Mouse (Mus musculus) thymus, adult 2 months (tissue): ENCODE data around the gene Gtf3c5. TPM values are rescaled to one million over a fixed set of nuclear protein-coding genes. Genes with fewer than 3 reads are reported as not detected.

Experiments
- DNase-seq: peaks from one replicate; pipeline ENCODE4 v3.0.0; 2021
- H3K27ac ChIP-seq: fragments of 200-500 bp; 2 replicates; pipeline ENCODE4 v1.5.1; 2012; ENCODE audit warnings: low read length, control low read depth; ENCODE audit not compliant: control insufficient read depth, insufficient read depth
- H3K27me3 ChIP-seq: fragments of 200-500 bp; 2 replicates; pipeline ENCODE4 v1.6.1; 2012; ENCODE audit warnings: mild to moderate bottlenecking, low read length, moderate library complexity, mixed read lengths; ENCODE audit not compliant: control insufficient read depth, insufficient read depth
- H3K36me3 ChIP-seq: fragments of 200-500 bp; 2 replicates; pipeline ENCODE4 v1.6.1; 2012; ENCODE audit warnings: mild to moderate bottlenecking, low read length, moderate library complexity; ENCODE audit not compliant: control insufficient read depth, insufficient read depth
- H3K4me1 ChIP-seq: fragments of 200-500 bp; replicated peaks from 2 replicates; pipeline ENCODE4 v1.6.1; 2012; ENCODE audit warnings: low read length; ENCODE audit not compliant: control insufficient read depth, insufficient read depth
- H3K4me3 ChIP-seq: fragments of 200-500 bp; 2 replicates; pipeline ENCODE4 v1.5.1; 2012; ENCODE audit warnings: mild to moderate bottlenecking, low read length, control low read depth, moderate library complexity; ENCODE audit not compliant: control insufficient read depth, insufficient read depth
- CTCF ChIP-seq: fragments of 200-500 bp; IDR thresholded peaks from 2 replicates; pipeline ENCODE4 v1.5.1; 2012; ENCODE audit warnings: mild to moderate bottlenecking, control low read depth, low read length, moderate library complexity, borderline replicate concordance; ENCODE audit not compliant: control insufficient read depth, poor library complexity, insufficient read depth; ENCODE audit errors: extremely low read depth
- POLR2A ChIP-seq: fragments of 200-500 bp; IDR thresholded peaks from 2 replicates; pipeline ENCODE4 v1.6.1; 2012; ENCODE audit warnings: mild to moderate bottlenecking, low read length, control low read depth, moderate library complexity; ENCODE audit not compliant: control insufficient read depth, poor library complexity, insufficient read depth; ENCODE audit errors: extremely low read depth
- WGBS: fragments of 180-500 bp; shearing (Covaris S2); methylation state at CpG from one replicate; pipeline ENCODE4 v1.1.7; 2018; 5-methylcytosine and 5-hydroxymethylcytosine counted together
- polyA plus RNA-seq: library from polyadenylated mRNA; depleted of rRNA; stranded (reverse); fragments of >200 nt; gene quantifications from 2 replicates; pipeline ENCODE4 v1.2.3, GENCODE M21; 2012

The Gtf3c5 gene
- polyA plus RNA-seq, 1 experiment: 33.7 TPM

GRCm38 (mm10) chr2:28533901-28534435 lies 49.6 kb downstream of the Gtf3c5 start:
- Histone ChIP-seq H3K4me3 (no peak overlapping the region; the same call in 1 of the 2 replicates), H3K36me3 (no peaks in the 10 kb centered on the region), H3K27ac (no peak overlapping the region), H3K4me1 (peaks cover 21% of the 10 kb centered on the region), H3K27me3 (no peaks in the 10 kb centered on the region)
- 72% methylated on average over 7 of the region's 7 CpGs for WGBS
- no peak for DNase-seq
- TF ChIP-seq CTCF (no peak), POLR2A (no peak)

- peak; percentile 71 for DNase-seq
- Histone ChIP-seq H3K4me3 (peak overlapping the region; percentile 49), H3K4me1 (peaks cover 13% of the 10 kb centered on the region), H3K36me3 (no peaks in the 10 kb centered on the region), H3K27ac (no peak overlapping the region), H3K27me3 (no peaks in the 10 kb centered on the region)
- TF ChIP-seq CTCF: peak; percentile 10; the same call in 1 of the 2 replicates
- TF ChIP-seq POLR2A: 0 out of 2 replicates have a peak, but pooled peaks have one; percentile 27
- 3% methylated on average over 49 of the region's 49 CpGs for WGBS
Observed at GRCm38 (mm10) chr2:28532938-28533771, 50.4 kb downstream of the Gtf3c5 start.

DNA sequence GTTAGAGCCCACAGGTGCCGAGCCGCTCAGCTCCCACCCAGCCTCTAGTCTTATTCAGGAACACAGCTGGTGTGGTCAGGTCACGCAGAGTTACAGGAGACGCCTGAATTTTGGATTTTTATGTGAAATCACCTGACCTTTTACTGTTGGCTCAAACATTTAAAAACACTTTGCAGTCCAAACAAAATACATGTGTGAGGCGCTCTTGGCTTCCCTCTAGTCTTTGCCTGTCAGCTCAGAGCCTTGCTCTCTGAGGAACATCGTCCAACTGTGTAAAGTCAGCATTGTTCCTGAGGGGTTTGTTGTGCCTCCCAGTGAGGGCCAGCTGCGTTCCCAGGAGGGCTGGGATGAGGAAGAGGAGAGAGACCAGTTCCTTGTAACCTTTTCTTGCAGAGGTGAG lies 53.2 kb downstream of the Gtf3c5 start:
- no peak for DNase-seq
- Histone ChIP-seq H3K27ac (no peak overlapping the region), H3K4me3 (no peak overlapping the region), H3K36me3 (no peaks in the 10 kb centered on the region), H3K4me1 (peaks cover 20% of the 10 kb centered on the region), H3K27me3 (no peaks in the 10 kb centered on the region)
- TF ChIP-seq CTCF (no peak), POLR2A (no peak)
- WGBS: 86% methylated on average over 7 of the region's 7 CpGs

GRCm38 (mm10) chr2:28529856-28530255 lies 53.7 kb downstream of the Gtf3c5 start:
- Histone ChIP-seq H3K27ac (no peak overlapping the region), H3K4me3 (no peak overlapping the region), H3K36me3 (no peaks in the 10 kb centered on the region), H3K4me1 (peaks cover 21% of the 10 kb centered on the region), H3K27me3 (no peaks in the 10 kb centered on the region)
- WGBS: 92% methylated on average over 4 of the region's 4 CpGs
- no peak for DNase-seq
- TF ChIP-seq POLR2A: no peak
- TF ChIP-seq CTCF: no peak

- H3K4me1 ChIP-seq: peaks cover 18% of the 10 kb centered on the region
- TF ChIP-seq POLR2A (no peak), CTCF (no peak)
Observed at GRCm38 (mm10) chr2:28528354-28528730, 55.2 kb downstream of the Gtf3c5 start.

GRCm38 (mm10) chr2:28527436-28528353 lies 55.9 kb downstream of the Gtf3c5 start:
- H3K36me3 ChIP-seq: no peaks in the 10 kb centered on the region
- TF ChIP-seq CTCF: no peak
- no peak for TF ChIP-seq POLR2A
- H3K27ac ChIP-seq: no peak overlapping the region
- 94% methylated on average over 20 of the region's 20 CpGs for WGBS
- H3K27me3 ChIP-seq: no peaks in the 10 kb centered on the region
- no peak for DNase-seq
- H3K4me1 ChIP-seq: peaks cover 18% of the 10 kb centered on the region
- H3K4me3 ChIP-seq: no peak overlapping the region

More at GRCm38 (mm10) chr2:28528354-28528730, 55.2 kb downstream of the Gtf3c5 start:
- no peak for DNase-seq
- Histone ChIP-seq H3K27ac (no peak overlapping the region), H3K27me3 (no peaks in the 10 kb centered on the region), H3K4me3 (no peak overlapping the region), H3K36me3 (no peaks in the 10 kb centered on the region)
- 94% methylated on average over 7 of the region's 7 CpGs for WGBS
